Mouse (Mus musculus): ENCODE results near the gene 1110032F04Rik.

Gene 1110032F04Rik

DNA sequence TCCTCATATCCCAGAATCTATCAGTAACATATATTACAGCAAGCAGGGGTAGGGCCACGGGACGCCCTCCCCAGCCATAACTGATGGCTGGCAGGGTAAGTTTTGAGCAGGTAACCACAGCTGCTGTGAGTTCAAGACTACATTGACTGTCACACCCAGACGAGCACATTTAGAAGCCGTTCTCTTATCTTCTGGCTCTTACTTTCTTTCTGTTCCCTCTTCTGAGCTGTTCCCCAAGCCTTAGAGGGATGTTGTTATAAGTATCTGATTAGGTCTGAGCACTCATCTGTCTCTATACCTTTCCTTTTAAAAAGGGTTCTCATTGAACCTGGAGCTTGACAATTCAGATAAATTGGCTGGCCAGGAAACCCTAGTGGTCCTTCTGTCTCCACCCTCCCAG, 38.1 kb downstream of the 1110032F04Rik start:
- no peak for DNase-seq (ENCODE audit: extremely low spot score)

Data from embryo, embryonic 9.5 days (tissue).